10 mouse cellular contexts compared by ENCODE assay signal in the genomic region with DNA sequence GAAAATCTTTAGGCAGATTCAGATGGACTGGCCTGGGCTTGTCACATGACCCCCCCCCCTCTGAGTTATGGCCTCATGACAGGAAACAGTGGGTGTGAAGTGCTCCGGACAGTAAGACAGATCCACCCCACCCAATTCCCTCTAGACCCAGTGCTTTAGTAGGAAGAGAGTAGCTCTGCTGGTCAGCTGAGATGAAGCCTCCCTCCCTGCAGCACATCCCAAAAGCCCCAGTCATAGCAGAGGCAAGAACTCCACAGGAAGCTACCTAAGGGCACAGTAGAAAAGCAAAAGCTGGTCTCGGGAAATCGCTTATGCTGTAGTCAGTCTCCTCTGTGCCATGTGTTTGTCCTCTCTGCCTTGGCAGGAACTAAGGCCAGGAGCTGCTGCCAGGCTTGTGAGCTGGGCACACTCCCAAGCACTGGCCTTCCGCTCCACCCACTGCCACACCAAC. TPM values are rescaled to one million over a fixed set of nuclear protein-coding genes. Genes with fewer than 3 reads are reported as not detected.
DNase-seq lines count a peak whose midpoint lies in the region; ATAC-seq and TF ChIP-seq lines count a peak whose summit lies in the region.
"Had no signal": no experiment of that assay in that cellular context is flagged by ENCODE, and none has a peak within 500 bp of the region (broad histone marks: within the 10 kb centered on the region; RNA-seq: fewer than 3 reads in every experiment).

No protein-coding gene starts in this region.

- no peak for TF ChIP-seq POLR2A in heart, adult 2 months (IDR thresholded peaks at IDR 0.05; ENCODE audit: insufficient read depth, low read depth, low read length)

- no peaks in the 10 kb centered on the region for H3K27me3 ChIP-seq in heart, adult 2 months (ENCODE audit: control insufficient read depth, insufficient read depth, low read length)
- H3K27me3 ChIP-seq in heart, embryonic 11.5 days (ENCODE audit: control insufficient read depth, insufficient read depth, low read length): peaks cover 5% of the 10 kb centered on the region
- no peaks in the 10 kb centered on the region for H3K27me3 ChIP-seq in kidney, postnatal 0 days (ENCODE audit: insufficient read depth, low read length)
- H3K27me3 ChIP-seq: neural tube, embryonic 13.5 days had no signal

- TF ChIP-seq EP300 in heart, adult 2 months (IDR thresholded peaks at IDR 0.05; ENCODE audit: insufficient read depth, low read depth, low read length): 0 out of 2 replicates have a peak, but pooled peaks have one; percentile 11

- peak; percentile 73 to 79 for DNase-seq in heart, adult 2 months
- peak; percentile 87 for DNase-seq in adipocyte (ENCODE audit: low spot score)
- DNase-seq in cerebellum, postnatal 25 days: peak; percentile 90 to 91
- no peak for DNase-seq in kidney, postnatal 0 days (ENCODE audit: low spot score)
- peak; percentile 72 for DNase-seq in lung, postnatal 36 days
- DNase-seq in thymus, postnatal 4 days: no peak
- no peak for DNase-seq in MN1 (ENCODE audit: low spot score)

- TF ChIP-seq CTCF in heart, adult 2 months (IDR thresholded peaks at IDR 0.05): no peak
- no peak for TF ChIP-seq CTCF in kidney, postnatal 0 days (IDR thresholded peaks at IDR 0.05; ENCODE audit: low read depth)

- peak overlapping the region; percentile 75 for H3K27ac ChIP-seq in heart, adult 2 months
- no peak overlapping the region for H3K27ac ChIP-seq in heart, embryonic 11.5 days (ENCODE audit: low read depth, low read length)
- no peak overlapping the region for H3K27ac ChIP-seq in kidney, postnatal 0 days
- H3K27ac ChIP-seq: embryonic facial prominence, embryonic 13.5 days; neural tube, embryonic 13.5 days had no signal

- H3K9ac ChIP-seq in heart, adult 2 months (ENCODE audit: low read depth, low read length): no peak overlapping the region; the same call in 1 of the 2 replicates
- no peak overlapping the region for H3K9ac ChIP-seq in heart, embryonic 11.5 days (ENCODE audit: low read depth, low read length)
- no peak overlapping the region for H3K9ac ChIP-seq in kidney, postnatal 0 days (ENCODE audit: low read depth, low read length)
- H3K9ac ChIP-seq: embryonic facial prominence, embryonic 13.5 days; neural tube, embryonic 13.5 days had no signal

- H3K4me3 ChIP-seq in heart, adult 2 months: no peak overlapping the region
- no peak overlapping the region for H3K4me3 ChIP-seq in heart, embryonic 11.5 days (ENCODE audit: low read depth, low read length)
- H3K4me3 ChIP-seq in kidney, postnatal 0 days (replicated peaks; ENCODE audit: low read depth, low read length): no peak overlapping the region
- H3K4me3 ChIP-seq: embryonic facial prominence, embryonic 13.5 days; neural tube, embryonic 13.5 days had no signal

- no peak for ATAC-seq in heart, embryonic 11.5 days (replicated peaks; ENCODE audit: insufficient number of reproducible peaks, low FRiP score, low TSS enrichment)
- peak; percentile 36; the same call in 1 of the 2 replicates for ATAC-seq in kidney, postnatal 0 days (replicated peaks; ENCODE audit: low FRiP score, low read depth)

- H3K4me1 ChIP-seq in heart, adult 2 months (ENCODE audit: control insufficient read depth, insufficient read depth, low read length): peaks cover 16% of the 10 kb centered on the region
- H3K4me1 ChIP-seq in heart, embryonic 11.5 days (ENCODE audit: control insufficient read depth, insufficient read depth, low read length): no peaks in the 10 kb centered on the region
- H3K4me1 ChIP-seq in kidney, postnatal 0 days (replicated peaks; ENCODE audit: insufficient read depth, low read length): no peaks in the 10 kb centered on the region
- H3K4me1 ChIP-seq: embryonic facial prominence, embryonic 13.5 days; neural tube, embryonic 13.5 days had no signal

- no peaks in the 10 kb centered on the region for H3K9me3 ChIP-seq in heart, embryonic 11.5 days (replicated peaks; ENCODE audit: control insufficient read depth, low read length)
- no peaks in the 10 kb centered on the region for H3K9me3 ChIP-seq in kidney, postnatal 0 days (replicated peaks; ENCODE audit: low read length)
- H3K9me3 ChIP-seq: embryonic facial prominence, embryonic 13.5 days; neural tube, embryonic 13.5 days had no signal

- 29% methylated on average over 4 of the region's 4 CpGs for WGBS in heart, adult 2 months
- 75% methylated on average over 4 of the region's 4 CpGs for WGBS in heart, embryonic 11.5 days (ENCODE audit: insufficient replicate concordance)
- 78% methylated on average over 4 of the region's 4 CpGs for WGBS in kidney, postnatal 0 days

- H3K79me2 ChIP-seq in heart, adult 2 months (replicated peaks; ENCODE audit: control insufficient read depth, insufficient read depth, low read length): no peaks in the 10 kb centered on the region

- intact Hi-C loops in heart, adult 2 months (cut with DNase I): loop anchor here (5.0 kb wide), 1 partner anchor 67 kb away; no protein-coding TSS in a partner anchor

- H3K36me3 ChIP-seq in heart, adult 2 months (ENCODE audit: control insufficient read depth, insufficient read depth, low read length): no peaks in the 10 kb centered on the region; the same call in 1 of the 2 replicates
- H3K36me3 ChIP-seq in heart, embryonic 11.5 days (ENCODE audit: control insufficient read depth, insufficient read depth, low read length): no peaks in the 10 kb centered on the region
- H3K36me3 ChIP-seq in kidney, postnatal 0 days (ENCODE audit: insufficient read depth, low read length): no peaks in the 10 kb centered on the region
- H3K36me3 ChIP-seq: embryonic facial prominence, embryonic 13.5 days had no signal

- no peak overlapping the region for H3K4me2 ChIP-seq in heart, embryonic 11.5 days
- H3K4me2 ChIP-seq in kidney, postnatal 0 days (ENCODE audit: low read length): no peak overlapping the region
- H3K4me2 ChIP-seq: embryonic facial prominence, embryonic 13.5 days; neural tube, embryonic 13.5 days had no signal

RNA-seq across cellular contexts. Expression of a gene that starts 60.0 kb away (rescaled TPM):
- total RNA-seq in heart, adult 2 months (2021): 10 to 100 TPM; 15.6 to 18.9 TPM
- polyA plus RNA-seq in heart, adult 2 months (2012; rRNA removed): 5.0 and 10.7 TPM in 2 replicates
- polyA plus RNA-seq in heart, embryonic 11.5 days (2014; fragmentation: Nextera tagmentation; extraction: Ambion mirVana): 3.5 and 4.2 TPM in 2 replicates
- polyA plus RNA-seq in kidney, postnatal 0 days (2015; fragmentation: Nextera tagmentation; extraction: Ambion mirVana): 5.4 and 6.6 TPM in 2 replicates

Comparison
In these comparisons a context has a peak if more than half of its experiments do, and no peak if none do; other contexts are left out.
1. DNase-seq: peak in heart, adult 2 months (2 of 2), adipocyte (single experiment), cerebellum, postnatal 25 days (2 of 2) and lung, postnatal 36 days (single experiment); none in kidney, postnatal 0 days (single experiment), thymus, postnatal 4 days (single experiment) and MN1 (single experiment).